In genomic region chr10:21923495-21923952, GRCm38 (mm10) we compare ENCODE assay signal across 9 mouse cellular contexts. TPM values are rescaled to one million over a fixed set of nuclear protein-coding genes. Genes with fewer than 3 reads are reported as not detected.
DNase-seq lines count a peak whose midpoint lies in the region; ATAC-seq and TF ChIP-seq lines count a peak whose summit lies in the region.
"Had no signal": no experiment of that assay in that cellular context is flagged by ENCODE, and none has a peak within 500 bp of the region (broad histone marks: within the 10 kb centered on the region; RNA-seq: fewer than 3 reads in every experiment).

No protein-coding gene starts in this region.

- peak overlapping the region; percentile 29 for H3K9ac ChIP-seq in forebrain, embryonic 11.5 days (ENCODE audit: low read length)
- H3K9ac ChIP-seq in heart, embryonic 12.5 days = no peak overlapping the region
- no peak overlapping the region; the same call in 1 of the 2 replicates for H3K9ac ChIP-seq in kidney, embryonic 14.5 days (ENCODE audit: low read depth, low read length)
- no peak overlapping the region for H3K9ac ChIP-seq in limb, embryonic 11.5 days (ENCODE audit: low read length)
- H3K9ac ChIP-seq in liver, postnatal 0 days (replicated peaks) = no peak overlapping the region

- H3K4me1 ChIP-seq in forebrain, embryonic 11.5 days (replicated peaks; ENCODE audit: control insufficient read depth, insufficient read depth, low read length) = peaks cover 10% of the 10 kb centered on the region; the same call in 1 of the 2 replicates
- peaks cover 43% of the 10 kb centered on the region for H3K4me1 ChIP-seq in heart, embryonic 12.5 days (replicated peaks)
- peaks cover 10% of the 10 kb centered on the region for H3K4me1 ChIP-seq in kidney, embryonic 14.5 days (ENCODE audit: control insufficient read depth, insufficient read depth, low read length)
- H3K4me1 ChIP-seq in limb, embryonic 11.5 days (ENCODE audit: control insufficient read depth, insufficient read depth, low read length) = peaks cover 3% of the 10 kb centered on the region; the same call in 1 of the 2 replicates
- no peaks in the 10 kb centered on the region for H3K4me1 ChIP-seq in liver, postnatal 0 days (ENCODE audit: insufficient read depth)

- TF ChIP-seq EP300 in liver, postnatal 0 days (IDR thresholded peaks at IDR 0.05; ENCODE audit: low read depth) = no peak

- no peaks in the 10 kb centered on the region for H3K27me3 ChIP-seq in forebrain, embryonic 11.5 days (ENCODE audit: control insufficient read depth, insufficient read depth, low read length)
- no peaks in the 10 kb centered on the region for H3K27me3 ChIP-seq in heart, embryonic 12.5 days (replicated peaks)
- no peaks in the 10 kb centered on the region for H3K27me3 ChIP-seq in kidney, embryonic 14.5 days (ENCODE audit: control insufficient read depth, insufficient read depth, low read length)
- no peaks in the 10 kb centered on the region for H3K27me3 ChIP-seq in limb, embryonic 11.5 days (ENCODE audit: control insufficient read depth, insufficient read depth, low read length)
- H3K27me3 ChIP-seq in liver, postnatal 0 days (ENCODE audit: insufficient read depth, low read length) = no peaks in the 10 kb centered on the region

- peak; percentile 39; the same call in 1 of the 2 replicates for ATAC-seq in forebrain, embryonic 11.5 days (replicated peaks; ENCODE audit: low FRiP score)
- ATAC-seq in heart, embryonic 12.5 days (ENCODE audit: insufficient number of reproducible peaks, low FRiP score) = no peak
- ATAC-seq in kidney, embryonic 14.5 days (ENCODE audit: low FRiP score, low TSS enrichment) = peak; percentile 55; the same call in 1 of the 2 replicates
- ATAC-seq in limb, embryonic 11.5 days (ENCODE audit: insufficient number of reproducible peaks, low FRiP score, low TSS enrichment, low read depth) = no peak
- ATAC-seq in liver, postnatal 0 days = no peak

- no peak for TF ChIP-seq CTCF in liver, postnatal 0 days (IDR thresholded peaks at IDR 0.05; ENCODE audit: low read depth)

- H3K4me2 ChIP-seq in forebrain, embryonic 11.5 days (ENCODE audit: low read depth, low read length, severe bottlenecking) = 0 out of 2 replicates have a peak overlapping the region, but pooled peaks have one; percentile 26
- H3K4me2 ChIP-seq in heart, embryonic 12.5 days = peak overlapping the region; percentile 45
- H3K4me2 ChIP-seq in kidney, embryonic 14.5 days (replicated peaks; ENCODE audit: low read depth, low read length) = no peak overlapping the region; the same call in 1 of the 2 replicates
- no peak overlapping the region for H3K4me2 ChIP-seq in limb, embryonic 11.5 days (ENCODE audit: low read depth, severe bottlenecking)
- no peak overlapping the region for H3K4me2 ChIP-seq in liver, postnatal 0 days (ENCODE audit: low read depth, low read length)

- no peak overlapping the region for H3K27ac ChIP-seq in forebrain, embryonic 11.5 days (ENCODE audit: low read depth, low read length)
- H3K27ac ChIP-seq in heart, embryonic 12.5 days (ENCODE audit: poor library complexity, severe bottlenecking) = no peak overlapping the region
- no peak overlapping the region for H3K27ac ChIP-seq in kidney, embryonic 14.5 days (ENCODE audit: low read depth, low read length)
- H3K27ac ChIP-seq in limb, embryonic 11.5 days (replicated peaks; ENCODE audit: low read depth, low read length) = no peak overlapping the region
- H3K27ac ChIP-seq in liver, postnatal 0 days (ENCODE audit: low read depth) = no peak overlapping the region
- H3K27ac ChIP-seq: macrophage had no signal

- 4% methylated on average over 9 of the region's 9 CpGs for WGBS in forebrain, embryonic 11.5 days
- WGBS in heart, embryonic 12.5 days = 17% methylated on average over 9 of the region's 9 CpGs
- WGBS in kidney, embryonic 14.5 days = 12% methylated on average over 9 of the region's 9 CpGs
- 9% methylated on average over 9 of the region's 9 CpGs for WGBS in limb, embryonic 11.5 days
- WGBS in liver, postnatal 0 days (ENCODE audit: insufficient replicate concordance) = 49% methylated on average over 9 of the region's 9 CpGs

- H3K4me3 ChIP-seq in forebrain, embryonic 11.5 days (ENCODE audit: low read depth, low read length) = no peak overlapping the region
- no peak overlapping the region for H3K4me3 ChIP-seq in heart, embryonic 12.5 days
- H3K4me3 ChIP-seq in kidney, embryonic 14.5 days (ENCODE audit: low read length) = no peak overlapping the region
- H3K4me3 ChIP-seq in limb, embryonic 11.5 days (ENCODE audit: low read depth, low read length) = no peak overlapping the region
- no peak overlapping the region for H3K4me3 ChIP-seq in liver, postnatal 0 days (ENCODE audit: low read depth, low read length)

- H3K9me3 ChIP-seq in forebrain, embryonic 11.5 days (ENCODE audit: control insufficient read depth, low read length) = no peaks in the 10 kb centered on the region
- H3K9me3 ChIP-seq in heart, embryonic 12.5 days (replicated peaks) = no peaks in the 10 kb centered on the region
- no peaks in the 10 kb centered on the region for H3K9me3 ChIP-seq in kidney, embryonic 14.5 days (ENCODE audit: control insufficient read depth, low read length)
- H3K9me3 ChIP-seq in limb, embryonic 11.5 days (ENCODE audit: control insufficient read depth, low read length) = no peaks in the 10 kb centered on the region
- no peaks in the 10 kb centered on the region for H3K9me3 ChIP-seq in liver, postnatal 0 days (ENCODE audit: low read length)

- peak; percentile 25 for DNase-seq in urinary bladder, postnatal 14 days (ENCODE audit: low spot score)
- DNase-seq in urinary bladder, adult 2 months (ENCODE audit: low spot score) = no peak
- no peak for DNase-seq in forebrain, embryonic 11.5 days (ENCODE audit: low spot score)
- peak; percentile 36 for DNase-seq in limb, embryonic 11.5 days (ENCODE audit: low spot score)
- DNase-seq in right cerebral cortex, adult 2 months (ENCODE audit: low spot score in 2 of 2) = peak; percentile 43 to 50
- no peak for DNase-seq in liver, postnatal 0 days

- no peaks in the 10 kb centered on the region for H3K36me3 ChIP-seq in forebrain, embryonic 11.5 days (ENCODE audit: control insufficient read depth, insufficient read depth, low read length)
- no peaks in the 10 kb centered on the region for H3K36me3 ChIP-seq in heart, embryonic 12.5 days
- no peaks in the 10 kb centered on the region for H3K36me3 ChIP-seq in kidney, embryonic 14.5 days (ENCODE audit: control insufficient read depth, insufficient read depth, low read length)
- no peaks in the 10 kb centered on the region for H3K36me3 ChIP-seq in limb, embryonic 11.5 days (ENCODE audit: control insufficient read depth, insufficient read depth, low read length)
- no peaks in the 10 kb centered on the region for H3K36me3 ChIP-seq in liver, postnatal 0 days (replicated peaks; ENCODE audit: insufficient read depth, low read length)

RNA-seq across cellular contexts. Expression of gene Sgk1, which starts 41.5 kb away (rescaled TPM):
- polyA plus RNA-seq in urinary bladder, adult 2 months (2012; rRNA removed) = 38.3 and 44.5 TPM in 2 replicates
- polyA plus RNA-seq in forebrain, embryonic 11.5 days (2014; fragmentation: Nextera tagmentation; extraction: Ambion mirVana) = 20.7 and 24.5 TPM in 2 replicates
- 24.3 and 26.0 TPM in 2 replicates for polyA plus RNA-seq in heart, embryonic 12.5 days (2016; fragmentation: Nextera tagmentation; extraction: Ambion mirVana)
- 40.9 and 52.1 TPM in 2 replicates for polyA plus RNA-seq in kidney, embryonic 14.5 days (2014; fragmentation: Nextera tagmentation; extraction: Ambion mirVana)
- 23.3 and 27.4 TPM in 2 replicates for polyA plus RNA-seq in limb, embryonic 11.5 days (2014; fragmentation: Nextera tagmentation; extraction: Ambion mirVana)
- 20.6 and 21.7 TPM in 2 replicates for polyA plus RNA-seq in liver, postnatal 0 days (2015; fragmentation: Nextera tagmentation; extraction: Ambion mirVana)

Comparison
In these comparisons a context has a peak if more than half of its experiments do, and no peak if none do; other contexts are left out.
1. DNase-seq: peak in urinary bladder, postnatal 14 days (single experiment), limb, embryonic 11.5 days (single experiment) and right cerebral cortex, adult 2 months (2 of 2); none in urinary bladder, adult 2 months (single experiment), forebrain, embryonic 11.5 days (single experiment) and liver, postnatal 0 days (single experiment).
2. ATAC-seq: peak in forebrain, embryonic 11.5 days (single experiment) and kidney, embryonic 14.5 days (single experiment); none in heart, embryonic 12.5 days (single experiment), limb, embryonic 11.5 days (single experiment) and liver, postnatal 0 days (single experiment).
3. H3K4me2 ChIP-seq: peak in forebrain, embryonic 11.5 days (single experiment) and heart, embryonic 12.5 days (single experiment); none in kidney, embryonic 14.5 days (single experiment), limb, embryonic 11.5 days (single experiment) and liver, postnatal 0 days (single experiment).